Mouse (Mus musculus) neural tube, embryonic 15.5 days (tissue): ENCODE data around the gene Henmt1. TPM values are rescaled to one million over a fixed set of nuclear protein-coding genes. Genes with fewer than 3 reads are reported as not detected.

Source experiments
- ATAC-seq: fragments of 200-750 bp; cut with Nextera tagmentation; 2 replicates; pipeline ENCODE4 v1.8.0; 2017; ENCODE audit warnings: mild to moderate bottlenecking, moderate TSS enrichment, moderate library complexity; ENCODE audit not compliant: low FRiP score
- H3K27ac ChIP-seq: fragments of 300-500 bp; sonication (generic); replicated peaks from 2 replicates; pipeline ENCODE4 v1.5.1; 2015; ENCODE audit warnings: mild to moderate bottlenecking, inconsistent platforms
- H3K27me3 ChIP-seq: fragments of 300-500 bp; sonication (generic); replicated peaks from 2 replicates; pipeline ENCODE4 v1.6.1; 2015; ENCODE audit warnings: inconsistent platforms
- H3K36me3 ChIP-seq: fragments of 300-500 bp; sonication (generic); 2 replicates; pipeline ENCODE4 v1.6.1; 2015; ENCODE audit warnings: inconsistent platforms
- H3K4me1 ChIP-seq: fragments of 300-500 bp; sonication (generic); 2 replicates; pipeline ENCODE4 v1.6.1; 2015; ENCODE audit warnings: inconsistent platforms
- H3K4me2 ChIP-seq: fragments of 300-500 bp; sonication (generic); 2 replicates; pipeline ENCODE4 v1.6.1; 2015; ENCODE audit warnings: inconsistent platforms, mild to moderate bottlenecking, moderate library complexity
- H3K4me3 ChIP-seq: fragments of 300-500 bp; sonication (generic); replicated peaks from 2 replicates; pipeline ENCODE4 v1.5.1; 2015; ENCODE audit warnings: mild to moderate bottlenecking, inconsistent platforms
- H3K9ac ChIP-seq: fragments of 300-500 bp; sonication (generic); replicated peaks from 2 replicates; pipeline ENCODE4 v1.6.1; 2015; ENCODE audit warnings: mild to moderate bottlenecking, inconsistent platforms
- H3K9me3 ChIP-seq: fragments of 300-500 bp; sonication (generic); replicated peaks from 2 replicates; pipeline ENCODE4 v1.6.1; 2016; ENCODE audit warnings: inconsistent platforms
- WGBS: fragments of 180-500 bp; shearing (Covaris S2); methylation state at CpG from one replicate; pipeline ENCODE4 v1.1.7; 2015; ENCODE audit warnings: mixed read lengths; 5-methylcytosine and 5-hydroxymethylcytosine counted together
- polyA plus RNA-seq: library from polyadenylated mRNA; unstranded; fragments of >200 nt; fragmentation: Nextera tagmentation; extraction: Ambion mirVana; gene quantifications from 2 replicates; pipeline ENCODE4 v1.2.1, GENCODE M21; 2015

Henmt1 gene
- polyA plus RNA-seq, 1 experiment from 2014 or later, result 2.3 TPM

GRCm38 (mm10) chr3:108940001-108940633 is 444 bp downstream of the Henmt1 start, which contains the start of gene Gm9857:
TSS of gene Gm9857 (minus strand) at chr3:108940445.
- Histone ChIP-seq H3K4me1 (no peaks in the 10 kb centered on the region), H3K9me3 (no peaks in the 10 kb centered on the region), H3K27me3 (no peaks in the 10 kb centered on the region), H3K9ac (peak within 1 kb of the TSS; percentile 11; the same call in 1 of the 2 replicates), H3K27ac (no peak within 1 kb of the TSS), H3K36me3 (no peaks in the 10 kb centered on the region), H3K4me2 (peak within 1 kb of the TSS; percentile 64), H3K4me3 (peak within 1 kb of the TSS; percentile 39)
- peak; percentile 95 for ATAC-seq
- 55% methylated on average over 51 of the region's 59 CpGs for WGBS

GRCm38 (mm10) chr3:108940996-108941395 is 1.3 kb downstream of the Henmt1 start:
- Histone ChIP-seq H3K4me1 (no peaks in the 10 kb centered on the region), H3K4me2 (peak overlapping the region; percentile 64), H3K4me3 (no peak overlapping the region), H3K9ac (no peak overlapping the region), H3K27me3 (no peaks in the 10 kb centered on the region), H3K9me3 (no peaks in the 10 kb centered on the region), H3K36me3 (no peaks in the 10 kb centered on the region), H3K27ac (no peak overlapping the region)
- ATAC-seq, result no peak
- 74% methylated on average over 10 of the region's 10 CpGs for WGBS

- Histone ChIP-seq H3K9ac (no peak overlapping the region), H3K27ac (no peak overlapping the region), H3K27me3 (no peaks in the 10 kb centered on the region), H3K36me3 (no peaks in the 10 kb centered on the region), H3K4me3 (no peak overlapping the region), H3K9me3 (no peaks in the 10 kb centered on the region), H3K4me2 (no peak overlapping the region), H3K4me1 (peaks cover 16% of the 10 kb centered on the region)
- ATAC-seq, result no peak
Observed at GRCm38 (mm10) chr3:108957976-108958375, 18.3 kb downstream of the Henmt1 start.

GRCm38 (mm10) chr3:108959680-108960295 is 20.1 kb downstream of the Henmt1 start:
- no peak overlapping the region for H3K9ac ChIP-seq
- H3K27ac ChIP-seq, result no peak overlapping the region
- H3K4me2 ChIP-seq, result no peak overlapping the region
- 72% methylated on average over 13 of the region's 13 CpGs for WGBS
- H3K9me3 ChIP-seq, result no peaks in the 10 kb centered on the region
- H3K4me1 ChIP-seq, result peaks cover 16% of the 10 kb centered on the region
- no peaks in the 10 kb centered on the region for H3K36me3 ChIP-seq
- no peaks in the 10 kb centered on the region for H3K27me3 ChIP-seq
- no peak overlapping the region for H3K4me3 ChIP-seq
- ATAC-seq, result no peak

GRCm38 (mm10) chr3:108961226-108961625 is 21.6 kb downstream of the Henmt1 start:
- Histone ChIP-seq H3K9me3 (no peaks in the 10 kb centered on the region), H3K36me3 (no peaks in the 10 kb centered on the region), H3K4me1 (peaks cover 16% of the 10 kb centered on the region), H3K27me3 (no peaks in the 10 kb centered on the region), H3K27ac (peak overlapping the region; percentile 74), H3K4me3 (peak overlapping the region; percentile 20), H3K4me2 (peak overlapping the region; percentile 45), H3K9ac (0 out of 2 replicates have a peak overlapping the region, but pooled peaks have one; percentile 26)
- WGBS, result 10% methylated on average over 7 of the region's 7 CpGs
- ATAC-seq, result peak; percentile 97

GRCm38 (mm10) chr3:108961655-108962054 is 22.0 kb downstream of the Henmt1 start:
- H3K4me3 ChIP-seq, result peak overlapping the region; percentile 20
- H3K9ac ChIP-seq, result 0 out of 2 replicates have a peak overlapping the region, but pooled peaks have one; percentile 26
- H3K36me3 ChIP-seq, result no peaks in the 10 kb centered on the region
- H3K27ac ChIP-seq, result peak overlapping the region; percentile 74
- H3K27me3 ChIP-seq, result no peaks in the 10 kb centered on the region
- no peaks in the 10 kb centered on the region for H3K9me3 ChIP-seq
- peaks cover 16% of the 10 kb centered on the region for H3K4me1 ChIP-seq
- 37% methylated on average over 6 of the region's 6 CpGs for WGBS
- H3K4me2 ChIP-seq, result peak overlapping the region; percentile 45
- ATAC-seq, result peak; percentile 54

- Histone ChIP-seq H3K4me1 (peaks cover 16% of the 10 kb centered on the region), H3K27ac (no peak overlapping the region), H3K4me3 (no peak overlapping the region), H3K9ac (no peak overlapping the region), H3K36me3 (no peaks in the 10 kb centered on the region), H3K9me3 (no peaks in the 10 kb centered on the region), H3K4me2 (no peak overlapping the region), H3K27me3 (no peaks in the 10 kb centered on the region)
- no peak for ATAC-seq
- WGBS, result 86% methylated on average over 3 of the region's 3 CpGs
Observed at GRCm38 (mm10) chr3:108963278-108963677, 23.6 kb downstream of the Henmt1 start.

GRCm38 (mm10) chr3:108963776-108964175 is 24.1 kb downstream of the Henmt1 start:
- no peaks in the 10 kb centered on the region for H3K9me3 ChIP-seq
- WGBS, result 88% methylated on average over 3 of the region's 3 CpGs
- no peak overlapping the region for H3K27ac ChIP-seq
- H3K9ac ChIP-seq, result no peak overlapping the region
- no peak overlapping the region for H3K4me2 ChIP-seq
- no peak overlapping the region for H3K4me3 ChIP-seq
- ATAC-seq, result no peak
- H3K4me1 ChIP-seq, result peaks cover 16% of the 10 kb centered on the region
- no peaks in the 10 kb centered on the region for H3K27me3 ChIP-seq
- H3K36me3 ChIP-seq, result no peaks in the 10 kb centered on the region

- WGBS, result 75% methylated on average over 7 of the region's 7 CpGs
- no peak for ATAC-seq
Observed at GRCm38 (mm10) chr3:108964361-108965044, 24.8 kb downstream of the Henmt1 start.

GRCm38 (mm10) chr3:108966051-108966450 is 26.4 kb downstream of the Henmt1 start:
- 93% methylated on average over 3 of the region's 3 CpGs for WGBS
- Histone ChIP-seq H3K27me3 (no peaks in the 10 kb centered on the region), H3K9ac (no peak overlapping the region), H3K4me1 (peaks cover 14% of the 10 kb centered on the region), H3K4me2 (no peak overlapping the region), H3K9me3 (no peaks in the 10 kb centered on the region), H3K27ac (no peak overlapping the region), H3K4me3 (no peak overlapping the region), H3K36me3 (peaks cover 6% of the 10 kb centered on the region; the same call in 1 of the 2 replicates)
- no peak for ATAC-seq

More at GRCm38 (mm10) chr3:108964361-108965044, 24.8 kb downstream of the Henmt1 start:
- H3K9me3 ChIP-seq, result no peaks in the 10 kb centered on the region
- H3K4me1 ChIP-seq, result peaks cover 16% of the 10 kb centered on the region
- H3K27me3 ChIP-seq, result no peaks in the 10 kb centered on the region
- no peak overlapping the region for H3K9ac ChIP-seq
- H3K27ac ChIP-seq, result no peak overlapping the region
- H3K4me2 ChIP-seq, result no peak overlapping the region
- no peak overlapping the region for H3K4me3 ChIP-seq
- no peaks in the 10 kb centered on the region for H3K36me3 ChIP-seq

- Histone ChIP-seq H3K4me2 (no peak overlapping the region), H3K4me1 (no peaks in the 10 kb centered on the region), H3K27me3 (no peaks in the 10 kb centered on the region), H3K9ac (no peak overlapping the region), H3K36me3 (peaks cover 35% of the 10 kb centered on the region), H3K27ac (no peak overlapping the region), H3K4me3 (no peak overlapping the region), H3K9me3 (no peaks in the 10 kb centered on the region)
- 86% methylated on average over 13 of the region's 13 CpGs for WGBS
- ATAC-seq, result no peak
Observed at GRCm38 (mm10) chr3:108973980-108974660, 34.4 kb downstream of the Henmt1 start.
